Mouse (Mus musculus) MEL (cell line): ENCODE measurements around the gene Gm6904. TPM values are rescaled to one million over a fixed set of nuclear protein-coding genes. Genes with fewer than 3 reads are reported as not detected.

Experiments
- DNase-seq: peaks from one replicate; pipeline ENCODE4 v3.0.0; 2011; ENCODE audit warnings: low read depth, low spot score
- H3K27ac ChIP-seq: 2 replicates; pipeline ENCODE4 v1.5.1; 2012; ENCODE audit warnings: low read depth, mild to moderate bottlenecking, control low read depth, low read length, moderate library complexity; ENCODE audit not compliant: control insufficient read depth
- H3K27me3 ChIP-seq, 2 experiments: fragments of 150-350 bp in 1 of 2; sonication (generic) in 1 of 2; 2 replicates each; pipeline ENCODE4 v1.6.1; 2012; ENCODE audit warnings: low read length in 2 of 2, mild to moderate bottlenecking in 2 of 2, improper control_type of control experiment in 1 of 2, moderate library complexity in 1 of 2; ENCODE audit not compliant: insufficient read depth in 2 of 2, control insufficient read depth in 1 of 2
- H3K36me3 ChIP-seq, 2 experiments: 2 replicates each; pipeline ENCODE4 v1.6.1; 2012 to 2014; ENCODE audit warnings: low read length in 2 of 2, improper control_type of control experiment in 1 of 2, inconsistent platforms in 1 of 2, mild to moderate bottlenecking in 1 of 2; ENCODE audit not compliant: insufficient read depth in 2 of 2, control insufficient read depth in 1 of 2
- H3K4me1 ChIP-seq, 2 experiments: fragments of 150-350 bp in 1 of 2; sonication (generic) in 1 of 2; 2 replicates each; pipeline ENCODE4 v1.6.1; 2012; ENCODE audit warnings: low read length in 2 of 2, improper control_type of control experiment in 1 of 2, mild to moderate bottlenecking in 1 of 2; ENCODE audit not compliant: insufficient read depth in 2 of 2, control insufficient read depth in 1 of 2
- H3K4me3 ChIP-seq, 2 experiments: fragments of 150-350 bp in 1 of 2; sonication (generic) in 1 of 2; 2 replicates each; pipeline ENCODE4 v1.5.1; 2012; ENCODE audit warnings: low read depth in 2 of 2, low read length in 2 of 2, mild to moderate bottlenecking in 2 of 2, moderate library complexity in 2 of 2, control low read depth in 1 of 2, improper control_type of control experiment in 1 of 2; ENCODE audit not compliant: control insufficient read depth in 1 of 2, insufficient read depth in 1 of 2
- H3K79me2 ChIP-seq: 2 replicates; pipeline ENCODE4 v1.6.1; 2012; ENCODE audit warnings: mild to moderate bottlenecking, low read length, moderate library complexity; ENCODE audit not compliant: control insufficient read depth, poor library complexity, insufficient read depth
- H3K9ac ChIP-seq: 2 replicates; pipeline ENCODE4 v1.6.1; 2012; ENCODE audit warnings: low read depth, mild to moderate bottlenecking, control low read depth, low read length, moderate library complexity; ENCODE audit not compliant: control insufficient read depth, poor library complexity, severe bottlenecking
- H3K9me3 ChIP-seq: fragments of 150-350 bp; sonication (generic); replicated peaks from 2 replicates; pipeline ENCODE4 v1.6.1; 2012; ENCODE audit warnings: mild to moderate bottlenecking, low read length, improper control_type of control experiment, moderate library complexity; ENCODE audit not compliant: insufficient read depth
- BHLHE40 ChIP-seq: IDR thresholded peaks from 2 replicates; pipeline ENCODE4 v1.6.1; 2012; ENCODE audit warnings: low read depth, mild to moderate bottlenecking, inconsistent platforms, low read length, improper control_type of control experiment, borderline replicate concordance
- CHD2 ChIP-seq: IDR thresholded peaks from 2 replicates; pipeline ENCODE4 v1.6.1; 2011; ENCODE audit warnings: low read length, improper control_type of control experiment
- E2F4 ChIP-seq: IDR thresholded peaks from 2 replicates; pipeline ENCODE4 v1.6.1; 2011; ENCODE audit warnings: low read depth, low read length, improper control_type of control experiment, borderline replicate concordance
- EP300 ChIP-seq, 2 experiments: IDR thresholded peaks; 2 replicates each; pipeline ENCODE4 v1.6.1; 2011; ENCODE audit warnings: improper control_type of control experiment in 2 of 2, low read length in 2 of 2, low read depth in 1 of 2, mild to moderate bottlenecking in 1 of 2
- GABPA ChIP-seq: IDR thresholded peaks from 2 replicates; pipeline ENCODE4 v1.6.1; 2012; ENCODE audit warnings: low read depth, mild to moderate bottlenecking, inconsistent platforms, low read length, improper control_type of control experiment, moderate library complexity
- GATA1 ChIP-seq: IDR thresholded peaks from 2 replicates; pipeline ENCODE4 v1.6.1; 2011; ENCODE audit warnings: low read depth, low read length, improper control_type of control experiment
- HCFC1 ChIP-seq: IDR thresholded peaks from 2 replicates; pipeline ENCODE4 v1.6.1; 2012; ENCODE audit warnings: low read depth, mild to moderate bottlenecking, inconsistent platforms, low read length, improper control_type of control experiment, moderate library complexity
- JUND ChIP-seq: IDR thresholded peaks from 2 replicates; pipeline ENCODE4 v1.6.1; 2011; ENCODE audit warnings: low read depth, mild to moderate bottlenecking, improper control_type of control experiment, low read length
- MAFK ChIP-seq: IDR thresholded peaks from 2 replicates; pipeline ENCODE4 v1.6.1; 2011; ENCODE audit warnings: low read depth, mild to moderate bottlenecking, low read length, improper control_type of control experiment, borderline replicate concordance
- MAX ChIP-seq: IDR thresholded peaks from 2 replicates; pipeline ENCODE4 v1.6.1; 2011; ENCODE audit warnings: low read length, improper control_type of control experiment
- MAZ ChIP-seq: IDR thresholded peaks from 2 replicates; pipeline ENCODE4 v1.6.1; 2012; ENCODE audit warnings: low read depth, mild to moderate bottlenecking, inconsistent platforms, low read length, improper control_type of control experiment
- MXI1 ChIP-seq: IDR thresholded peaks from 2 replicates; pipeline ENCODE4 v1.6.1; 2011; ENCODE audit warnings: mild to moderate bottlenecking, low read depth, low read length, improper control_type of control experiment
- MYB ChIP-seq: IDR thresholded peaks from 2 replicates; pipeline ENCODE4 v1.6.1; 2011; ENCODE audit warnings: mild to moderate bottlenecking, low read depth, low read length, improper control_type of control experiment
- MYC ChIP-seq: IDR thresholded peaks from 2 replicates; pipeline ENCODE4 v1.6.1; 2011; ENCODE audit warnings: low read depth, mild to moderate bottlenecking, low read length, improper control_type of control experiment, moderate library complexity
- NRF1 ChIP-seq: IDR thresholded peaks from 2 replicates; pipeline ENCODE4 v1.6.1; 2014; ENCODE audit warnings: low read depth, mild to moderate bottlenecking, inconsistent platforms, low read length, improper control_type of control experiment, moderate library complexity; ENCODE audit not compliant: poor library complexity, insufficient read depth, severe bottlenecking
- POLR2AphosphoS5 ChIP-seq: IDR thresholded peaks from 2 replicates; pipeline ENCODE4 v1.6.1; 2012; ENCODE audit warnings: low read depth, borderline replicate concordance, mild to moderate bottlenecking, inconsistent platforms, low read length, moderate library complexity, mixed read lengths
- RAD21 ChIP-seq: IDR thresholded peaks from 2 replicates; pipeline ENCODE4 v1.6.1; 2011; ENCODE audit warnings: mild to moderate bottlenecking, low read depth, low read length, improper control_type of control experiment
- SIN3A ChIP-seq: IDR thresholded peaks from 2 replicates; pipeline ENCODE4 v1.6.1; 2012; ENCODE audit warnings: low read length, improper control_type of control experiment, inconsistent platforms
- SMC3 ChIP-seq: IDR thresholded peaks from 2 replicates; pipeline ENCODE4 v1.6.1; 2011; ENCODE audit warnings: low read depth, low read length, improper control_type of control experiment
- TAL1 ChIP-seq: IDR thresholded peaks from 2 replicates; pipeline ENCODE4 v1.6.1; 2012; ENCODE audit warnings: mild to moderate bottlenecking, inconsistent platforms, low read length, moderate library complexity, mixed read lengths
- TCF12 ChIP-seq: IDR thresholded peaks from 2 replicates; pipeline ENCODE4 v1.6.1; 2014; ENCODE audit warnings: low read depth, mild to moderate bottlenecking, inconsistent platforms, low read length, improper control_type of control experiment, moderate library complexity
- UBTF ChIP-seq: IDR thresholded peaks from 2 replicates; pipeline ENCODE4 v1.6.1; 2012; ENCODE audit warnings: low read depth, mild to moderate bottlenecking, inconsistent platforms, low read length, improper control_type of control experiment, moderate library complexity, borderline replicate concordance; ENCODE audit not compliant: insufficient read depth
- USF1 ChIP-seq: IDR thresholded peaks from 2 replicates; pipeline ENCODE4 v1.6.1; 2014; ENCODE audit warnings: low read depth, mild to moderate bottlenecking, inconsistent platforms, low read length, improper control_type of control experiment, moderate library complexity
- ZC3H11A ChIP-seq: IDR thresholded peaks from 2 replicates; pipeline ENCODE4 v1.6.1; 2012; ENCODE audit warnings: low read depth, mild to moderate bottlenecking, inconsistent platforms, low read length, improper control_type of control experiment
- ZKSCAN1 ChIP-seq: IDR thresholded peaks from 2 replicates; pipeline ENCODE4 v1.6.1; 2012; ENCODE audit warnings: low read depth, mild to moderate bottlenecking, inconsistent platforms, low read length, improper control_type of control experiment, moderate library complexity
- ZMIZ1 ChIP-seq: IDR thresholded peaks from 2 replicates; pipeline ENCODE4 v1.6.1; 2012; ENCODE audit warnings: low read depth, mild to moderate bottlenecking, inconsistent platforms, low read length, improper control_type of control experiment, moderate library complexity
- ZNF384 ChIP-seq: IDR thresholded peaks from 2 replicates; pipeline ENCODE4 v1.6.1; 2012; ENCODE audit warnings: low read depth, mild to moderate bottlenecking, inconsistent platforms, low read length, improper control_type of control experiment
- polyA plus RNA-seq, 2 experiments: library from polyadenylated mRNA; stranded (reverse) in 1 of 2; unstranded in 1 of 2; fragments of >175 nt in 1 of 2; fragments of >200 nt in 1 of 2; gene quantifications; 2 replicates each; pipeline versions ENCODE4 v1.2.1 to v1.2.4; 2012; ENCODE audit warnings: low replicate concordance in 2 of 2, low read depth in 1 of 2; ENCODE audit not compliant: insufficient read length in 2 of 2, insufficient read depth in 1 of 2, missing spikeins in 1 of 2
- total RNA-seq: library from RNA; depleted of rRNA; stranded (reverse); fragments of 300-350 nt; gene quantifications from 2 replicates; pipeline ENCODE4 v1.2.3, GENCODE M21; 2012

The Gm6904 gene
- total and polyA plus RNA-seq, 3 experiments: not detected

GRCm38 (mm10) chr14:59209816-59210215 is 50.2 kb downstream of the Gm6904 start:
- Histone ChIP-seq H3K4me3 (no peak overlapping the region), H3K9ac (no peak overlapping the region), H3K36me3 (no peaks in the 10 kb centered on the region), H3K27me3 (no peaks in the 10 kb centered on the region), H3K9me3 (no peaks in the 10 kb centered on the region), H3K27ac (no peak overlapping the region), H3K79me2 (no peaks in the 10 kb centered on the region), H3K4me1 (no peaks in the 10 kb centered on the region)
- TF ChIP-seq ZNF384 (no peak), SMC3 (no peak), MYB (no peak), MAFK (no peak), USF1 (no peak), MAX (no peak), ZKSCAN1 (no peak), HCFC1 (no peak), GABPA (no peak), TAL1 (no peak), POLR2AphosphoS5 (no peak), E2F4 (no peak), SIN3A (no peak), CHD2 (no peak), ZMIZ1 (no peak), RAD21 (no peak), UBTF (no peak)
- no peak for DNase-seq

- no peaks in the 10 kb centered on the region for H3K9me3 ChIP-seq
- no peaks in the 10 kb centered on the region for H3K4me1 ChIP-seq
- TF ChIP-seq TAL1: no peak
- no peak for TF ChIP-seq MAZ
- TF ChIP-seq GATA1: no peak
- no peak for TF ChIP-seq EP300 (IDR thresholded peaks at IDR 0.05; ENCODE audit: low read depth in 1 of 2, low read length in 2 of 2)
- TF ChIP-seq NRF1: no peak
- TF ChIP-seq RAD21: no peak
- TF ChIP-seq USF1: no peak
- TF ChIP-seq TCF12: no peak
- TF ChIP-seq MYC: no peak
- no peak for TF ChIP-seq JUND
- TF ChIP-seq SIN3A: no peak
- no peak for TF ChIP-seq MXI1
- TF ChIP-seq ZC3H11A: no peak
- TF ChIP-seq BHLHE40: no peak
- no peak overlapping the region for H3K9ac ChIP-seq
- no peaks in the 10 kb centered on the region for H3K79me2 ChIP-seq
- no peaks in the 10 kb centered on the region for H3K27me3 ChIP-seq
- no peak for DNase-seq
- H3K27ac ChIP-seq: no peak overlapping the region
- no peaks in the 10 kb centered on the region for H3K36me3 ChIP-seq
- H3K4me3 ChIP-seq: no peak overlapping the region
Observed at GRCm38 (mm10) chr14:59209003-59209402, 51.0 kb downstream of the Gm6904 start.
